Mouse (Mus musculus) cerebellum, adult 2 months (tissue): ENCODE data around the gene Jazf1.

Source experiments
- CTCF ChIP-seq: fragments of 200-500 bp; IDR thresholded peaks from 2 replicates; pipeline ENCODE4 v1.5.1; 2011; ENCODE audit warnings: low read depth, mild to moderate bottlenecking, control low read depth, low read length, moderate library complexity, borderline replicate concordance; ENCODE audit not compliant: insufficient read depth
- POLR2A ChIP-seq: fragments of 200-500 bp; IDR thresholded peaks from 2 replicates; pipeline ENCODE4 v1.6.1; 2011; ENCODE audit warnings: low read length, control low read depth, borderline replicate concordance; ENCODE audit not compliant: insufficient read depth

GRCm38 (mm10) chr6:52916836-52917376, 151.5 kb downstream of the Jazf1 start:
- TF ChIP-seq CTCF = no peak
- TF ChIP-seq POLR2A = no peak
